In genomic region chr12:45733661-45734060, GRCm38 (mm10) we compare ENCODE assay signal across 15 mouse cellular contexts.
DNase-seq lines count a peak whose midpoint lies in the region; ATAC-seq lines count a peak whose summit lies in the region.
"Had no signal": no experiment of that assay in that cellular context is flagged by ENCODE, and none has a peak within 500 bp of the region (broad histone marks: within the 10 kb centered on the region; RNA-seq: fewer than 3 reads in every experiment).

No protein-coding gene starts in this region.

- no peak for ATAC-seq in cerebellum, adult (ENCODE audit: insufficient number of reproducible peaks, low FRiP score, low TSS enrichment)
- ATAC-seq in intestine, embryonic 15.5 days: no peak

- no peak overlapping the region for H3K9ac ChIP-seq in intestine, embryonic 15.5 days
- H3K9ac ChIP-seq: limb, embryonic 13.5 days had no signal

- DNase-seq in cerebellum, postnatal 10 days: peak; percentile 2 to 11
- peak; percentile 51 for DNase-seq in 3T3-L1 (ENCODE audit: low read depth, low spot score)
- peak; percentile 42 for DNase-seq in embryo, embryonic 10.5 days (ENCODE audit: low spot score)
- peak; percentile 44 for DNase-seq in kidney, postnatal 10 days
- no peak for DNase-seq in lung, postnatal 25 days (ENCODE audit: low spot score)
- no peak for DNase-seq in retina, postnatal 1 day
- DNase-seq: cerebellum, postnatal 25 days; heart, postnatal 36 days; layer of hippocampus, postnatal 36 days; lung, adult 2 months had no signal

- no peaks in the 10 kb centered on the region for H3K4me1 ChIP-seq in intestine, embryonic 15.5 days (replicated peaks)
- H3K4me1 ChIP-seq: limb, embryonic 13.5 days had no signal

- no peaks in the 10 kb centered on the region for H3K36me3 ChIP-seq in intestine, embryonic 15.5 days
- H3K36me3 ChIP-seq: limb, embryonic 13.5 days had no signal

- H3K4me3 ChIP-seq in intestine, embryonic 15.5 days (replicated peaks): no peak overlapping the region
- H3K4me3 ChIP-seq: erythroblast, embryonic 14.5 days; limb, embryonic 13.5 days had no signal

- 60% methylated on average over 4 of the region's 4 CpGs for WGBS in intestine, embryonic 15.5 days

- no peaks in the 10 kb centered on the region for H3K9me3 ChIP-seq in intestine, embryonic 15.5 days
- H3K9me3 ChIP-seq: limb, embryonic 13.5 days had no signal

- H3K4me2 ChIP-seq in intestine, embryonic 15.5 days (replicated peaks): no peak overlapping the region
- H3K4me2 ChIP-seq: limb, embryonic 13.5 days; midbrain, embryonic 11.5 days had no signal

- H3K27me3 ChIP-seq in intestine, embryonic 15.5 days (replicated peaks): no peaks in the 10 kb centered on the region
- H3K27me3 ChIP-seq: limb, embryonic 13.5 days had no signal

- H3K27ac ChIP-seq in intestine, embryonic 15.5 days: no peak overlapping the region
- H3K27ac ChIP-seq: limb, embryonic 13.5 days had no signal

Comparison
In these comparisons a context has a peak if more than half of its experiments do, and no peak if none do; other contexts are left out.
1. DNase-seq: peak in cerebellum, postnatal 10 days (2 of 2), 3T3-L1 (single experiment), embryo, embryonic 10.5 days (single experiment) and kidney, postnatal 10 days (single experiment); none in lung, postnatal 25 days (single experiment) and retina, postnatal 1 day (single experiment).